Mouse (Mus musculus): ENCODE measurements around the gene Eef1a1.

DNA sequence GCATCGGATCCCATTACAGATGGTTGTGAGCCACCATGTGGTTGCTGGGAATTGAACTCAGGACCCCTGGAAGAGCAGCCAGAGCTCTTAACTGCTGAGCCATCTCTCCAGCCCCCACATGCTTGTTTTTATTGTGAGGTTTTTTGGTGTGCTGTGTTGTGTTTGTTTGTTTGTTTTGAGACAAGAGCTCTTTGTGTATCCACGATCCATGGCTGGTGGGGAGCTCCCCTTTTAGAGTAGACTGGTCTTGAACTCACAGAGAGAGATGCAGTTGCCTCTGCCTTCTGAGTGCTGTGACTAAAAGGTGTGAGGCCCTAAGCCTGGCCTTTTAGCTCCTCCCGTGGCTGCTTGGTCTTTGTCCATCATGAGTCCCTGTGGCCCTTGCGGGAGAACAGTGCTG, 15.2 kb upstream of the Eef1a1 start:
- TF ChIP-seq POLR2A (IDR thresholded peaks at IDR 0.05; ENCODE audit: low read depth, low read length): no peak
- no peak for TF ChIP-seq CTCF (IDR thresholded peaks at IDR 0.05; ENCODE audit: borderline replicate concordance, insufficient read depth, low read length)

Measured in embryonic fibroblast, embryonic 13.5 days (primary cell).